Mouse (Mus musculus) heart, embryonic 16.5 days (tissue): ENCODE data around the gene Eef1a2. TPM values are rescaled to one million over a fixed set of nuclear protein-coding genes. Genes with fewer than 3 reads are reported as not detected.

Experiments used
- ATAC-seq: fragments of 200-750 bp; cut with Nextera tagmentation; replicated peaks from 2 replicates; pipeline ENCODE4 v1.8.0; 2017; ENCODE audit warnings: moderate number of reproducible peaks; ENCODE audit not compliant: insufficient read depth, low FRiP score; ENCODE audit errors: extremely low read depth
- H3K27ac ChIP-seq: fragments of 300-500 bp; sonication (generic); 2 replicates; pipeline ENCODE4 v1.5.1; 2014; ENCODE audit warnings: mild to moderate bottlenecking, low read length, control low read depth, moderate library complexity
- H3K27me3 ChIP-seq: fragments of 300-500 bp; sonication (generic); 2 replicates; pipeline ENCODE4 v1.6.1; 2014; ENCODE audit warnings: low read length, mixed read lengths; ENCODE audit not compliant: control insufficient read depth, insufficient read depth
- H3K36me3 ChIP-seq: fragments of 300-500 bp; sonication (generic); 2 replicates; pipeline ENCODE4 v1.6.1; 2014; ENCODE audit not compliant: control insufficient read depth, insufficient read depth
- H3K4me1 ChIP-seq: fragments of 300-500 bp; sonication (generic); 2 replicates; pipeline ENCODE4 v1.6.1; 2014; ENCODE audit warnings: low read length, mixed read lengths; ENCODE audit not compliant: control insufficient read depth, insufficient read depth
- H3K4me2 ChIP-seq: fragments of 300-500 bp; sonication (generic); 2 replicates; pipeline ENCODE4 v1.6.1; 2014; ENCODE audit warnings: low read depth, mild to moderate bottlenecking, control low read depth, low read length
- H3K4me3 ChIP-seq: fragments of 300-500 bp; sonication (generic); 2 replicates; pipeline ENCODE4 v1.5.1; 2014; ENCODE audit warnings: mild to moderate bottlenecking, control low read depth, low read length
- H3K9ac ChIP-seq: fragments of 300-500 bp; sonication (generic); 2 replicates; pipeline ENCODE4 v1.6.1; 2014; ENCODE audit warnings: low read length, control low read depth
- H3K9me3 ChIP-seq: fragments of 300-500 bp; sonication (generic); replicated peaks from 2 replicates; pipeline ENCODE4 v1.6.1; 2016; ENCODE audit warnings: low read length; ENCODE audit not compliant: control insufficient read depth
- WGBS: fragments of 180-500 bp; shearing (Covaris S2); extraction: QIAGEN DNeasy Blood & Tissue Kit; methylation state at CpG from one replicate; pipeline ENCODE4 v1.1.7; 2014; 5-methylcytosine and 5-hydroxymethylcytosine counted together
- polyA plus RNA-seq: library from polyadenylated mRNA; unstranded; fragments of >200 nt; fragmentation: Nextera tagmentation; extraction: Ambion mirVana; gene quantifications from 2 replicates; pipeline ENCODE4 v1.2.1, GENCODE M21; 2015

The Eef1a2 gene
- 7.1 and 12.4 TPM in 2 replicates for polyA plus RNA-seq

GRCm38 (mm10) chr2:181156248-181157121 lies at the start of gene Eef1a2:
Eef1a2 (minus strand) TSS chr2:181157014.
- Histone ChIP-seq H3K4me3 (peak within 1 kb of the TSS; percentile 69), H3K27ac (peak within 1 kb of the TSS; percentile 93), H3K9ac (peak within 1 kb of the TSS; percentile 92), H3K4me1 (peaks cover 42% of the 10 kb centered on the region), H3K4me2 (peak within 1 kb of the TSS; percentile 68), H3K36me3 (peaks cover 5% of the 10 kb centered on the region), H3K27me3 (peaks cover 15% of the 10 kb centered on the region), H3K9me3 (no peaks in the 10 kb centered on the region)
- WGBS, result 3% methylated on average over 55 of the region's 55 CpGs
- ATAC-seq, result 0 out of 2 replicates have a peak, but pooled peaks have one; percentile 16

- H3K4me1 ChIP-seq, result no peaks in the 10 kb centered on the region
- H3K9me3 ChIP-seq, result no peaks in the 10 kb centered on the region
- WGBS, result 62% methylated on average over 9 of the region's 9 CpGs
- no peak overlapping the region for H3K9ac ChIP-seq
- H3K27ac ChIP-seq, result no peak overlapping the region
- no peaks in the 10 kb centered on the region for H3K36me3 ChIP-seq
- no peak for ATAC-seq
- no peak overlapping the region for H3K4me3 ChIP-seq
- H3K27me3 ChIP-seq, result peaks cover 4% of the 10 kb centered on the region
- no peak overlapping the region for H3K4me2 ChIP-seq
These were observed 49.3 kb upstream of the Eef1a2 start for GRCm38 (mm10) chr2:181206118-181206517.

GRCm38 (mm10) chr2:181205678-181206077 lies 48.9 kb upstream of the Eef1a2 start:
- Histone ChIP-seq H3K9ac (no peak overlapping the region), H3K4me2 (no peak overlapping the region), H3K36me3 (no peaks in the 10 kb centered on the region), H3K4me1 (no peaks in the 10 kb centered on the region), H3K27ac (no peak overlapping the region), H3K4me3 (no peak overlapping the region), H3K9me3 (no peaks in the 10 kb centered on the region), H3K27me3 (peaks cover 2% of the 10 kb centered on the region; the same call in 1 of the 2 replicates)
- no peak for ATAC-seq
- WGBS, result 65% methylated on average over 5 of the region's 5 CpGs

GRCm38 (mm10) chr2:181202886-181203285 lies 46.1 kb upstream of the Eef1a2 start:
- no peaks in the 10 kb centered on the region for H3K9me3 ChIP-seq
- 73% methylated on average over 6 of the region's 6 CpGs for WGBS
- ATAC-seq, result no peak
- H3K9ac ChIP-seq, result no peak overlapping the region
- H3K27ac ChIP-seq, result no peak overlapping the region
- H3K36me3 ChIP-seq, result no peaks in the 10 kb centered on the region
- no peak overlapping the region for H3K4me2 ChIP-seq
- H3K4me3 ChIP-seq, result no peak overlapping the region
- H3K4me1 ChIP-seq, result no peaks in the 10 kb centered on the region
- no peaks in the 10 kb centered on the region for H3K27me3 ChIP-seq

- no peaks in the 10 kb centered on the region for H3K9me3 ChIP-seq
- no peak within 1 kb of the TSS for H3K9ac ChIP-seq
- WGBS, result 81% methylated on average over 3 of the region's 3 CpGs
- H3K27me3 ChIP-seq, result no peaks in the 10 kb centered on the region
- no peak within 1 kb of the TSS for H3K27ac ChIP-seq
- no peaks in the 10 kb centered on the region for H3K4me1 ChIP-seq
- H3K4me3 ChIP-seq, result no peak within 1 kb of the TSS
- no peak for ATAC-seq
- no peak within 1 kb of the TSS for H3K4me2 ChIP-seq
- no peaks in the 10 kb centered on the region for H3K36me3 ChIP-seq
These were observed 45.6 kb upstream of the Eef1a2 start, which contains the start of gene Ptk6 for GRCm38 (mm10) chr2:181202422-181202821. Ptk6 (minus strand) TSS chr2:181202789.

GRCm38 (mm10) chr2:181201606-181202005 lies 44.8 kb upstream of the Eef1a2 start:
- H3K27ac ChIP-seq, result no peak overlapping the region
- no peak overlapping the region for H3K9ac ChIP-seq
- H3K27me3 ChIP-seq, result no peaks in the 10 kb centered on the region
- no peak overlapping the region for H3K4me2 ChIP-seq
- 47% methylated on average over 3 of the region's 3 CpGs for WGBS
- H3K4me3 ChIP-seq, result no peak overlapping the region
- ATAC-seq, result no peak
- no peaks in the 10 kb centered on the region for H3K9me3 ChIP-seq
- no peaks in the 10 kb centered on the region for H3K4me1 ChIP-seq
- no peaks in the 10 kb centered on the region for H3K36me3 ChIP-seq

- Histone ChIP-seq H3K9me3 (no peaks in the 10 kb centered on the region), H3K9ac (no peak overlapping the region), H3K27me3 (no peaks in the 10 kb centered on the region), H3K36me3 (no peaks in the 10 kb centered on the region), H3K4me1 (no peaks in the 10 kb centered on the region), H3K4me3 (no peak overlapping the region), H3K4me2 (no peak overlapping the region), H3K27ac (no peak overlapping the region)
- WGBS, result 72% methylated on average over 4 of the region's 4 CpGs
- no peak for ATAC-seq
These were observed 40.0 kb upstream of the Eef1a2 start for GRCm38 (mm10) chr2:181196628-181197300.

- Histone ChIP-seq H3K4me3 (no peak overlapping the region), H3K27me3 (no peaks in the 10 kb centered on the region), H3K4me2 (no peak overlapping the region), H3K9me3 (no peaks in the 10 kb centered on the region), H3K4me1 (peaks cover 6% of the 10 kb centered on the region), H3K27ac (no peak overlapping the region), H3K9ac (no peak overlapping the region), H3K36me3 (no peaks in the 10 kb centered on the region)
- ATAC-seq, result no peak
- WGBS, result 53% methylated on average over 3 of the region's 3 CpGs
These were observed 36.2 kb upstream of the Eef1a2 start for GRCm38 (mm10) chr2:181193044-181193443.

GRCm38 (mm10) chr2:181191936-181192335 lies 35.1 kb upstream of the Eef1a2 start:
- no peaks in the 10 kb centered on the region for H3K36me3 ChIP-seq
- H3K4me1 ChIP-seq, result peaks cover 6% of the 10 kb centered on the region
- no peak overlapping the region for H3K4me3 ChIP-seq
- H3K9me3 ChIP-seq, result no peaks in the 10 kb centered on the region
- no peak overlapping the region for H3K27ac ChIP-seq
- no peak overlapping the region for H3K9ac ChIP-seq
- H3K27me3 ChIP-seq, result no peaks in the 10 kb centered on the region
- no peak overlapping the region for H3K4me2 ChIP-seq
- ATAC-seq, result no peak
- WGBS, result 73% methylated on average over 4 of the region's 4 CpGs
